Mouse (Mus musculus): ENCODE measurements at regions not wholly inside any gene's neighbourhood (a gene's known extent, or its start where the extent isn't known, plus 50 kb on each side); places are given as distances from the start of the nearest gene placed in this dataset.

- Histone ChIP-seq H3K4me1 (ENCODE audit: control insufficient read depth, insufficient read depth, insufficient read length) (no peaks in the 10 kb centered on the region), H3K36me3 (ENCODE audit: control insufficient read depth, insufficient read depth, low read length) (no peaks in the 10 kb centered on the region), H3K27ac (ENCODE audit: insufficient read depth, low read length) (no peak overlapping the region), H3K4me3 (ENCODE audit: extremely low read depth, insufficient read depth, insufficient read length) (no peak overlapping the region), H3K27me3 (ENCODE audit: control insufficient read depth, insufficient read depth, low read length) (no peaks in the 10 kb centered on the region)
- 87% methylated on average over 2 of the region's 2 CpGs for WGBS
- DNase-seq (ENCODE audit: low read depth in 1 of 2, low spot score in 2 of 2), result no peak
- no peak for TF ChIP-seq CTCF (IDR thresholded peaks at IDR 0.05; ENCODE audit: extremely low read depth, insufficient read depth, insufficient read length, insufficient replicate concordance)
- no peak for TF ChIP-seq POLR2A (IDR thresholded peaks at IDR 0.05; ENCODE audit: low read depth, low read length)
These were observed 204.1 kb upstream of the Gm21897 start for GRCm38 (mm10) chr16:15113131-15113530.

GRCm38 (mm10) chr16:15113989-15114556 is 203.2 kb upstream of the Gm21897 start:
- no peak for TF ChIP-seq CTCF (IDR thresholded peaks at IDR 0.05; ENCODE audit: extremely low read depth, insufficient read depth, insufficient read length, insufficient replicate concordance)
- no peak for TF ChIP-seq POLR2A (IDR thresholded peaks at IDR 0.05; ENCODE audit: low read depth, low read length)
- Histone ChIP-seq H3K27ac (ENCODE audit: insufficient read depth, low read length) (no peak overlapping the region), H3K27me3 (ENCODE audit: control insufficient read depth, insufficient read depth, low read length) (no peaks in the 10 kb centered on the region), H3K36me3 (ENCODE audit: control insufficient read depth, insufficient read depth, low read length) (no peaks in the 10 kb centered on the region), H3K4me1 (ENCODE audit: control insufficient read depth, insufficient read depth, insufficient read length) (no peaks in the 10 kb centered on the region), H3K4me3 (ENCODE audit: extremely low read depth, insufficient read depth, insufficient read length) (no peak overlapping the region)
- WGBS, result 29% methylated on average over 5 of the region's 5 CpGs
- no peak for DNase-seq (ENCODE audit: low read depth in 1 of 2, low spot score in 2 of 2)

GRCm38 (mm10) chr16:15114574-15115230 is 202.6 kb upstream of the Gm21897 start:
- Histone ChIP-seq H3K27ac (ENCODE audit: insufficient read depth, low read length) (no peak overlapping the region), H3K27me3 (ENCODE audit: control insufficient read depth, insufficient read depth, low read length) (no peaks in the 10 kb centered on the region), H3K4me1 (ENCODE audit: control insufficient read depth, insufficient read depth, insufficient read length) (no peaks in the 10 kb centered on the region), H3K36me3 (ENCODE audit: control insufficient read depth, insufficient read depth, low read length) (no peaks in the 10 kb centered on the region), H3K4me3 (ENCODE audit: extremely low read depth, insufficient read depth, insufficient read length) (no peak overlapping the region)
- WGBS, result 40% methylated on average over 4 of the region's 4 CpGs
- no peak for DNase-seq (ENCODE audit: low read depth in 1 of 2, low spot score in 2 of 2)
- TF ChIP-seq POLR2A (IDR thresholded peaks at IDR 0.05; ENCODE audit: low read depth, low read length) (no peak), CTCF (IDR thresholded peaks at IDR 0.05; ENCODE audit: extremely low read depth, insufficient read depth, insufficient read length, insufficient replicate concordance) (no peak)

GRCm38 (mm10) chr16:15115386-15115785 is 201.9 kb upstream of the Gm21897 start:
- Histone ChIP-seq H3K27me3 (ENCODE audit: control insufficient read depth, insufficient read depth, low read length) (no peaks in the 10 kb centered on the region), H3K4me1 (ENCODE audit: control insufficient read depth, insufficient read depth, insufficient read length) (no peaks in the 10 kb centered on the region), H3K27ac (ENCODE audit: insufficient read depth, low read length) (no peak overlapping the region), H3K4me3 (ENCODE audit: extremely low read depth, insufficient read depth, insufficient read length) (no peak overlapping the region), H3K36me3 (ENCODE audit: control insufficient read depth, insufficient read depth, low read length) (no peaks in the 10 kb centered on the region)
- TF ChIP-seq POLR2A (IDR thresholded peaks at IDR 0.05; ENCODE audit: low read depth, low read length) (no peak), CTCF (IDR thresholded peaks at IDR 0.05; ENCODE audit: extremely low read depth, insufficient read depth, insufficient read length, insufficient replicate concordance) (no peak)
- WGBS, result 47% methylated on average over 2 of the region's 2 CpGs
- DNase-seq (ENCODE audit: low read depth in 1 of 2, low spot score in 2 of 2), result no peak

GRCm38 (mm10) chr16:15119799-15120198 is 197.5 kb upstream of the Gm21897 start:
- DNase-seq (ENCODE audit: low read depth in 1 of 2, low spot score in 2 of 2), result no peak
- no peak overlapping the region for H3K27ac ChIP-seq (ENCODE audit: insufficient read depth, low read length)
- H3K4me3 ChIP-seq (ENCODE audit: extremely low read depth, insufficient read depth, insufficient read length), result no peak overlapping the region
- TF ChIP-seq POLR2A (IDR thresholded peaks at IDR 0.05; ENCODE audit: low read depth, low read length) (no peak), CTCF (IDR thresholded peaks at IDR 0.05; ENCODE audit: extremely low read depth, insufficient read depth, insufficient read length, insufficient replicate concordance) (no peak)
- no peaks in the 10 kb centered on the region for H3K27me3 ChIP-seq (ENCODE audit: control insufficient read depth, insufficient read depth, low read length)
- no peaks in the 10 kb centered on the region for H3K36me3 ChIP-seq (ENCODE audit: control insufficient read depth, insufficient read depth, low read length)
- 83% methylated on average over 1 of the region's 1 CpGs for WGBS
- H3K4me1 ChIP-seq (ENCODE audit: control insufficient read depth, insufficient read depth, insufficient read length), result no peaks in the 10 kb centered on the region

GRCm38 (mm10) chr16:15128996-15129395 is 188.3 kb upstream of the Gm21897 start:
- H3K4me1 ChIP-seq (ENCODE audit: control insufficient read depth, insufficient read depth, insufficient read length), result no peaks in the 10 kb centered on the region
- no peaks in the 10 kb centered on the region for H3K27me3 ChIP-seq (ENCODE audit: control insufficient read depth, insufficient read depth, low read length)
- no peak for DNase-seq (ENCODE audit: low read depth in 1 of 2, low spot score in 2 of 2)
- no peaks in the 10 kb centered on the region for H3K36me3 ChIP-seq (ENCODE audit: control insufficient read depth, insufficient read depth, low read length)
- no peak overlapping the region for H3K4me3 ChIP-seq (ENCODE audit: extremely low read depth, insufficient read depth, insufficient read length)
- H3K27ac ChIP-seq (ENCODE audit: insufficient read depth, low read length), result no peak overlapping the region
- no peak for TF ChIP-seq POLR2A (IDR thresholded peaks at IDR 0.05; ENCODE audit: low read depth, low read length)
- no peak for TF ChIP-seq CTCF (IDR thresholded peaks at IDR 0.05; ENCODE audit: extremely low read depth, insufficient read depth, insufficient read length, insufficient replicate concordance)
- 86% methylated on average over 2 of the region's 2 CpGs for WGBS

- no peak for TF ChIP-seq POLR2A (IDR thresholded peaks at IDR 0.05; ENCODE audit: low read depth, low read length)
- TF ChIP-seq CTCF (IDR thresholded peaks at IDR 0.05; ENCODE audit: extremely low read depth, insufficient read depth, insufficient read length, insufficient replicate concordance), result no peak
- Histone ChIP-seq H3K4me1 (ENCODE audit: control insufficient read depth, insufficient read depth, insufficient read length) (no peaks in the 10 kb centered on the region), H3K27me3 (ENCODE audit: control insufficient read depth, insufficient read depth, low read length) (no peaks in the 10 kb centered on the region), H3K36me3 (ENCODE audit: control insufficient read depth, insufficient read depth, low read length) (no peaks in the 10 kb centered on the region), H3K27ac (ENCODE audit: insufficient read depth, low read length) (no peak overlapping the region), H3K4me3 (ENCODE audit: extremely low read depth, insufficient read depth, insufficient read length) (no peak overlapping the region)
- 92% methylated on average over 2 of the region's 2 CpGs for WGBS
- DNase-seq (ENCODE audit: low read depth in 1 of 2, low spot score in 2 of 2), result no peak
These were observed 187.5 kb upstream of the Gm21897 start for GRCm38 (mm10) chr16:15129806-15130205.

Measured in spleen, adult 2 months (tissue).